Mouse (Mus musculus) heart, adult 2 months (tissue): ENCODE results near the gene Ip6k1. TPM values are rescaled to one million over a fixed set of nuclear protein-coding genes. Genes with fewer than 3 reads are reported as not detected.

ENCODE experiments used
- DNase-seq, 2 experiments: peaks; one replicate each; pipeline ENCODE4 v3.0.0; 2021
- H3K27ac ChIP-seq: fragments of 200-600 bp; 2 replicates; pipeline ENCODE4 v1.8.1; 2022
- H3K27me3 ChIP-seq: fragments of 200-500 bp; 2 replicates; pipeline ENCODE4 v1.6.1; 2012; ENCODE audit warnings: mild to moderate bottlenecking, low read length, inconsistent platforms, mixed read lengths; ENCODE audit not compliant: control insufficient read depth, insufficient read depth
- H3K36me3 ChIP-seq: fragments of 200-500 bp; 2 replicates; pipeline ENCODE4 v1.6.1; 2012; ENCODE audit warnings: low read length, inconsistent platforms; ENCODE audit not compliant: control insufficient read depth, insufficient read depth
- H3K4me1 ChIP-seq: fragments of 200-500 bp; 2 replicates; pipeline ENCODE4 v1.6.1; 2011; ENCODE audit warnings: low read length; ENCODE audit not compliant: control insufficient read depth, insufficient read depth
- H3K4me3 ChIP-seq: fragments of 200-600 bp; 2 replicates; pipeline ENCODE4 v1.8.1; 2022
- H3K79me2 ChIP-seq: fragments of 200-500 bp; replicated peaks from 2 replicates; pipeline ENCODE4 v1.6.1; 2012; ENCODE audit warnings: mild to moderate bottlenecking, inconsistent platforms, low read length, moderate library complexity, mixed read lengths; ENCODE audit not compliant: control insufficient read depth, insufficient read depth
- H3K9ac ChIP-seq: fragments of 200-500 bp; 2 replicates; pipeline ENCODE4 v1.6.1; 2012; ENCODE audit warnings: low read depth, mild to moderate bottlenecking, control low read depth, inconsistent platforms, low read length, mixed read lengths
- CTCF ChIP-seq: fragments of 200-600 bp; IDR thresholded peaks from 2 replicates; pipeline ENCODE4 v1.8.1; 2022; ENCODE audit warnings: antibody characterized with exemption, mild to moderate bottlenecking, moderate library complexity
- EP300 ChIP-seq: fragments of 200-500 bp; IDR thresholded peaks from 2 replicates; pipeline ENCODE4 v1.6.1; 2011; ENCODE audit warnings: low read depth, low read length, control low read depth; ENCODE audit not compliant: insufficient read depth
- POLR2A ChIP-seq: fragments of 200-500 bp; IDR thresholded peaks from 2 replicates; pipeline ENCODE4 v1.6.1; 2011; ENCODE audit warnings: mild to moderate bottlenecking, low read depth, low read length, control low read depth; ENCODE audit not compliant: insufficient read depth
- WGBS: fragments of 180-500 bp; shearing (Covaris S2); methylation state at CpG from one replicate; pipeline ENCODE4 v1.1.7; 2018; 5-methylcytosine and 5-hydroxymethylcytosine counted together
- intact Hi-C: fragments of 180-260 bp; cut with DNase I; formaldehyde crosslinking; loops from one replicate; pipeline ENCODE4 v1.15.1; 2025
- polyA plus RNA-seq: library from polyadenylated mRNA; depleted of rRNA; stranded (reverse); fragments of >200 nt; gene quantifications from 2 replicates; pipeline ENCODE4 v1.2.3, GENCODE M21; 2012
- total RNA-seq, 2 experiments: library from RNA; stranded (reverse); gene quantifications; 2 replicates each; pipeline ENCODE4 v1.2.3; 2021

Gene Ip6k1
- total and polyA plus RNA-seq, 3 experiments, result 30.9 to 46.0 (median 39.8) TPM

DNA sequence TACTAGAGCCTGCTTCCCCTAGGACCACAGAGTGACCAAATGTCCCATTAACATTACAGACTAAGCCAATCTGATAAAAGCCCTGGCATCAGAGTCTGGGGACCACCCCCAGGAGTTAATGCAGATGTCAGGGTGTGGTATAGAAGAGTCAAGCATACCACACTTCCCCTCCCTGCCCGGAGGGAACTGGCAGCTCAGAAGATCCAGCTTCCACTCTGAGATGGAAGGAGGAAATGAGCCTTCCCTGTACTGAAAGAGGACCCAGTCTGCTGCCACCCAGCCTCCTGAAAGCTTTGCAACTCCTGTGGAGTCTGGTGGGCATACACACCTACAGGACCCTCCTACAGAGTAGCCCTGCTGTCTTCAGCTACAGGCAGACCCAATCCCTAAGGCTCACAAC, 52.8 kb downstream of the Ip6k1 start:
- peaks cover 12% of the 10 kb centered on the region for H3K4me1 ChIP-seq
- H3K4me3 ChIP-seq, result no peak overlapping the region
- peak; percentile 14 to 17 for DNase-seq
- H3K9ac ChIP-seq, result no peak overlapping the region
- no peaks in the 10 kb centered on the region for H3K79me2 ChIP-seq
- H3K27ac ChIP-seq, result no peak overlapping the region
- no peaks in the 10 kb centered on the region for H3K36me3 ChIP-seq
- intact Hi-C loops, result no loop called here
- 38% methylated on average over 1 of the region's 1 CpGs for WGBS
- TF ChIP-seq EP300, result no peak
- TF ChIP-seq POLR2A, result no peak
- no peak for TF ChIP-seq CTCF
- no peaks in the 10 kb centered on the region for H3K27me3 ChIP-seq

DNA sequence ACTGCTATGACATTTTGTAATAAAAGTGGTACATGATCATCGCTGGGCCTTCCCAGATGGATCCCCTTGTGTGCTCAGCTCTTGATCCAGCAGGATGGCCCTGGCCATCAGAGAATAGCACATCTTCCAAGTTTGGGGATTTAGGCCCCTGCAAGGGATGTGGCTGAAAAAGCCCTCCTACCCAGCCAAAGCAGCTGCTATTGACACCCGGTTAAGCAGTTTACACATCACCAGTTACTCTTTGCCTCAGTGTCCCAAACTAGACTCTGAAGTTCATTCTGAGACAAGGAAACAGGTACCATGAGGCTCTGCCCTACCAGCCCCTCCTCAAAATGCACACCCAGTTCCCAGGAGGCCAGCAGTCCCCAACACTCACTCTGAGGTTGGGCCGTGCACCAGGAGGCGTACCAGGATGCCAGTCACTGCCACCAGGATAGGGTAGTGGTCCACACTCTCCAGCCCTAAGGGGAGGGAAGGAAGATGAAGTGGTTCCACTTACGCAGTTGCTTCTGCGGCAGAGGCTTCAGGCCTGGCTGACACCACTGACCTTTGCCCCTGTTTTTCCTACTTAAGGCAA, 53.4 kb downstream of the Ip6k1 start:
- H3K4me1 ChIP-seq, result peaks cover 12% of the 10 kb centered on the region
- no peaks in the 10 kb centered on the region for H3K27me3 ChIP-seq
- intact Hi-C loops, result no loop called here
- DNase-seq, result peak in 1 of 2 experiments; percentile 3
- no peak overlapping the region for H3K27ac ChIP-seq
- WGBS, result 85% methylated on average over 6 of the region's 6 CpGs
- no peak overlapping the region for H3K4me3 ChIP-seq
- no peaks in the 10 kb centered on the region for H3K79me2 ChIP-seq
- H3K9ac ChIP-seq, result no peak overlapping the region
- TF ChIP-seq POLR2A, result no peak
- no peak for TF ChIP-seq CTCF
- no peak for TF ChIP-seq EP300
- H3K36me3 ChIP-seq, result no peaks in the 10 kb centered on the region

DNA sequence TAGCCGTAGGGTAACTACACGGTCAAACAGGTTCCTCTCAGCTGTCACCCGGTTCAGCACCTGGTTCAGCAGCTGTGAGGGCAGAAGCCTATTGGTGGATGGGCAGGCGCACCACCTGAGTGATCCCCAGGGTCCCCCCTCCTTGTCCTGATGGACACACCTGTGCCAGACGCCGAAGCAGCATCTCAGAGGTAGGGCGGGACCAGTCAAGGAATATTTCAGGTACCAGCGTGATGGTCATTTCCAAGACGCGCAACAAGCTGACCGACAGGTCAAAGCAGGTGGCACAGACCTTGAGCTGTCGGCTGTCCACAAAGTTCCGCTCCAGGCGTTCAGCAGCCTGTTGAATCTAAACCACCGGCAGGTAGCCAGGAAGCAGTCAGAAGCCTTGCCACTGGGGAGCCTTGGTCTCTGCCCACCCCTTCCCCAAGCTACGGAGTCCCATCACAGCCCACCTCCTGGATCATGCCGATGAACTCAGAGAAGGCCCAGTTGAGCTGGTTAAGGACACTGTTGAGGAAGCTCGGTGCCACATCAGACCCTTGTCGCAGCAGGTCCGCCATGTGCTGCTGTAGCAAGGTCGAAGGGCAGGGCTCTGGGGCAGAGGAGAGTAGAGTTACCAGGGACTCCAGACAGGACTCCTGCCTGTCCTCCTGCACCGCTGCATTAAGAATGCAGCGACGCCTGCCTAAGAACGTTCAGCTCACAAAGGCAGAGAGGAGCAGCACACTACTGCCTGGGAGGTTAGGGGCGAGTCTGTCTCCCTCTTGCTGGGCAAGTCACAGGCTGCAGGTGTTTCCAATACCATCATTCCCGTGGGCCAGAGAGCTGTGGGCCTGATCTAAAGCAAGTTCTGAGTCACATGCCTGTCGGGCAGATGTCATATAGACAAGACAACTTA, 54.3 kb downstream of the Ip6k1 start:
- no peak overlapping the region for H3K9ac ChIP-seq
- no peak for DNase-seq
- no peaks in the 10 kb centered on the region for H3K36me3 ChIP-seq
- TF ChIP-seq CTCF (no peak), EP300 (no peak), POLR2A (no peak)
- no peak overlapping the region for H3K4me3 ChIP-seq
- H3K27me3 ChIP-seq, result no peaks in the 10 kb centered on the region
- intact Hi-C loops, result no loop called here
- H3K27ac ChIP-seq, result peak overlapping the region; percentile 70
- peaks cover 12% of the 10 kb centered on the region for H3K4me1 ChIP-seq
- no peaks in the 10 kb centered on the region for H3K79me2 ChIP-seq
- 80% methylated on average over 28 of the region's 28 CpGs for WGBS

DNA sequence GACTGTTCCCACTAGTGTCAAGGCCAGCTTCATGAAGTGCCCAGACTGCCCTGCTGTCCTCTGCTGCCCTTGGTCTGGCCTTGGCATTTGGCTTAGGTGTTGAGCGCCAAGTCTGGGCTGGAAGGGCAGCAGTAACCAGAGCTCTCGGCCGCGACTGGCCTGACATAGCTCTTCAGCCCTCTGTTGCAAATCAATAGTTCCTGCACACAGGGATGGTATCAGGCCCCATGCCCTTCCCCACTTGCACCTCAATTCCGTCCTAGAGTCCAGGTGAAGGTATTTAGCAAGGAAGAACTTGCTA, 54.9 kb downstream of the Ip6k1 start:
- Histone ChIP-seq H3K9ac (no peak overlapping the region), H3K79me2 (no peaks in the 10 kb centered on the region), H3K27ac (peak overlapping the region; percentile 70), H3K36me3 (no peaks in the 10 kb centered on the region), H3K4me1 (peaks cover 12% of the 10 kb centered on the region), H3K4me3 (no peak overlapping the region), H3K27me3 (no peaks in the 10 kb centered on the region)
- TF ChIP-seq EP300, result no peak
- 0 out of 2 replicates have a peak, but pooled peaks have one; percentile 10 for TF ChIP-seq POLR2A
- WGBS, result 79% methylated on average over 5 of the region's 5 CpGs
- intact Hi-C loops, result no loop called here
- peak in 1 of 2 experiments; percentile 69 for DNase-seq

DNA sequence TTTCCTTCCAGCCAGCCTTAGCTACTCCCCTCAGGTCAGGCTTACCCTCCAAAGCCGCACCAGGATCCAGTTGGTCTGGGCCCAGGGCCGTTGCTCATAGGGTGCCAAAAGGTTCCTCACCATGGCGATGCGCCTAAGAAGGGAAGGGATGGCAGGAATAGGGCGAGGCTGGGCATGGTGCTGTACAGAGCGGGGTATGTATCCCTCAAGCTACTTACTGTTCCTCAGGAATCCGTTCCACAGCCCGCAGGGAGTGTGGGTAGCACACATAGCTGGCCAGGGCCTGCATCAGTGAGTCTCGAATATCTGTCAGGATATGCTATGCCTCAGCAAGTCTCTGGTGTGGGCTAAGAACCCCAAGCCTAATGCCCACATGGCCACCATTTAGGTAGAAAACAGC, 56.0 kb downstream of the Ip6k1 start:
- no peak overlapping the region for H3K4me3 ChIP-seq
- no peaks in the 10 kb centered on the region for H3K27me3 ChIP-seq
- DNase-seq, result no peak
- H3K36me3 ChIP-seq, result no peaks in the 10 kb centered on the region
- no peak overlapping the region for H3K9ac ChIP-seq
- WGBS, result 93% methylated on average over 9 of the region's 9 CpGs
- H3K79me2 ChIP-seq, result no peaks in the 10 kb centered on the region
- intact Hi-C loops, result no loop called here
- H3K4me1 ChIP-seq, result peaks cover 6% of the 10 kb centered on the region
- TF ChIP-seq POLR2A (no peak), CTCF (no peak), EP300 (no peak)
- H3K27ac ChIP-seq, result no peak overlapping the region

DNA sequence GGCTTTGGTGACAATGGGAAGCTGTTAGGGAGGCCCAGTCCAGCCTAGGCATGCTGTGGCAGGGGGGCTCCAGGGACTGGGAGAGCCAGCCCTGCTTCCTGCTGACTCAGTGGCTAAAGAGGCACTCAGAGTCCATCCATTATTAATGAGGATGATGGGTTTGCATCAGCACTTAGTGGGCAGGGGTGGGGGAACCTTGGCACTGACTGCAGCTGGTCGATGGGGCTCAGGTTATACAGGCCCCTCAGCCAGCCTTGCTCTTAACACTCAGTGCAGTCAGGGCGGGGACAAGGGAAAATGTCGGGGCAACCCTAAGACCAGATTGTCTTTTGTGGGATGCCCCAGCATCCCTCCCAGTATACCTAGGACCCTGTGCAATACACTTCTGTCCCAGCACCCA, 59.8 kb downstream of the Ip6k1 start:
- TF ChIP-seq POLR2A (no peak), EP300 (no peak), CTCF (no peak)
- 94% methylated on average over 3 of the region's 3 CpGs for WGBS
- Histone ChIP-seq H3K79me2 (no peaks in the 10 kb centered on the region), H3K27me3 (no peaks in the 10 kb centered on the region), H3K27ac (no peak overlapping the region), H3K9ac (no peak overlapping the region), H3K4me3 (no peak overlapping the region), H3K36me3 (no peaks in the 10 kb centered on the region), H3K4me1 (peaks cover 1% of the 10 kb centered on the region; the same call in 1 of the 2 replicates)
- intact Hi-C loops, result loop anchor here (10.0 kb wide), 1 partner anchor 287 kb away; the partner anchor contains the start of gene Rbm5
- no peak for DNase-seq
